Mouse (Mus musculus): Measurements from ENCODE around the gene Rsf1.

GRCm38 (mm10) chr7:97726778-97727177 lies 147.1 kb downstream of the Rsf1 start:
- TF ChIP-seq TAL1 (IDR thresholded peaks at IDR 0.05; ENCODE audit: low read length) (no peak), GATA1 (IDR thresholded peaks at IDR 0.05; ENCODE audit: low read length) (no peak)
